Mouse (Mus musculus) left cerebral cortex, adult 2 months (tissue): Measurements from ENCODE around the gene 1700086D15Rik. TPM values are rescaled to one million over a fixed set of nuclear protein-coding genes. Genes with fewer than 3 reads are reported as not detected.

Source experiments
- DNase-seq, 2 experiments: peaks; one replicate each; pipeline ENCODE4 v3.0.0; 2021 to 2022; ENCODE audit warnings: low spot score in 2 of 2, mixed read lengths in 1 of 2; ENCODE audit errors: extremely low spot score in 1 of 2
- H3K27ac ChIP-seq: fragments of 200-600 bp; 2 replicates; pipeline ENCODE4 v1.8.1; 2022
- H3K4me3 ChIP-seq: fragments of 200-600 bp; 2 replicates; pipeline ENCODE4 v1.8.1; 2022
- CTCF ChIP-seq: fragments of 200-600 bp; IDR thresholded peaks from 2 replicates; pipeline ENCODE4 v1.8.1; 2022; ENCODE audit warnings: antibody characterized with exemption, mild to moderate bottlenecking, moderate library complexity
- intact Hi-C: fragments of 180-260 bp; cut with DNase I; formaldehyde crosslinking; loops from one replicate; pipeline ENCODE4 v1.15.1; 2025
- total RNA-seq, 2 experiments: library from RNA; stranded (reverse); gene quantifications; 2 replicates each; pipeline ENCODE4 v1.2.3; 2021

1700086D15Rik gene
- total RNA-seq, 2 experiments from 2014 or later, result 3.5 to 4.0 TPM

- no peak overlapping the region; the same call in 1 of the 2 replicates for H3K27ac ChIP-seq
- DNase-seq, result no peak
- no peak overlapping the region for H3K4me3 ChIP-seq
- no peak for TF ChIP-seq CTCF
- intact Hi-C loops, result no loop called here
These were observed 26.0 kb downstream of the 1700086D15Rik start for GRCm38 (mm10) chr11:65133661-65134060.

- no peak for DNase-seq
- Histone ChIP-seq H3K27ac (no peak overlapping the region), H3K4me3 (no peak overlapping the region)
- intact Hi-C loops, result loop anchor here (5.0 kb wide), 1 partner anchor 42 kb away; no protein-coding TSS in a partner anchor
- TF ChIP-seq CTCF, result peak; percentile 55
These were observed 30.6 kb downstream of the 1700086D15Rik start for GRCm38 (mm10) chr11:65129110-65129509.

- DNase-seq, result no peak
- TF ChIP-seq CTCF, result no peak
- no peak overlapping the region for H3K27ac ChIP-seq
- intact Hi-C loops, result loop anchor here (5.0 kb wide), 1 partner anchor 41 kb away; no protein-coding TSS in a partner anchor
- no peak overlapping the region for H3K4me3 ChIP-seq
These were observed 31.0 kb downstream of the 1700086D15Rik start for GRCm38 (mm10) chr11:65128666-65129065.

GRCm38 (mm10) chr11:65126566-65126965, 33.1 kb downstream of the 1700086D15Rik start:
- H3K27ac ChIP-seq, result peak overlapping the region; percentile 16; the same call in 1 of the 2 replicates
- DNase-seq, result peak; percentile 35 to 46
- no peak overlapping the region for H3K4me3 ChIP-seq
- intact Hi-C loops, result loop anchor here (5.0 kb wide), 1 partner anchor 39 kb away; no protein-coding TSS in a partner anchor
- no peak for TF ChIP-seq CTCF

- Histone ChIP-seq H3K4me3 (no peak overlapping the region), H3K27ac (no peak overlapping the region)
- no peak for TF ChIP-seq CTCF
- DNase-seq, result peak in 1 of 2 experiments; percentile 51
- intact Hi-C loops, result loop anchor here (5.0 kb wide), 1 partner anchor 38 kb away; no protein-coding TSS in a partner anchor
These were observed 34.7 kb downstream of the 1700086D15Rik start for GRCm38 (mm10) chr11:65124913-65125418.

- intact Hi-C loops, result no loop called here
- Histone ChIP-seq H3K4me3 (no peak overlapping the region), H3K27ac (no peak overlapping the region)
- DNase-seq, result no peak
- no peak for TF ChIP-seq CTCF
These were observed 39.4 kb downstream of the 1700086D15Rik start for GRCm38 (mm10) chr11:65120276-65120675.

GRCm38 (mm10) chr11:65115811-65116210, 43.9 kb downstream of the 1700086D15Rik start:
- TF ChIP-seq CTCF, result no peak
- no peak overlapping the region for H3K4me3 ChIP-seq
- intact Hi-C loops, result no loop called here
- no peak for DNase-seq
- H3K27ac ChIP-seq, result no peak overlapping the region

- no peak for TF ChIP-seq CTCF
- Histone ChIP-seq H3K27ac (no peak overlapping the region), H3K4me3 (no peak overlapping the region)
- no peak for DNase-seq
- intact Hi-C loops, result no loop called here
These were observed 47.6 kb downstream of the 1700086D15Rik start for GRCm38 (mm10) chr11:65112086-65112485.

- DNase-seq, result no peak
- intact Hi-C loops, result no loop called here
- TF ChIP-seq CTCF, result no peak
- no peak overlapping the region for H3K4me3 ChIP-seq
- H3K27ac ChIP-seq, result no peak overlapping the region
These were observed 48.0 kb downstream of the 1700086D15Rik start for GRCm38 (mm10) chr11:65111651-65112050.

- TF ChIP-seq CTCF, result no peak
- intact Hi-C loops, result no loop called here
- H3K27ac ChIP-seq, result no peak overlapping the region
- DNase-seq, result no peak
- no peak overlapping the region for H3K4me3 ChIP-seq
These were observed 49.6 kb downstream of the 1700086D15Rik start for GRCm38 (mm10) chr11:65110058-65110457.

GRCm38 (mm10) chr11:65107734-65108171, 51.9 kb downstream of the 1700086D15Rik start:
- no peak for TF ChIP-seq CTCF
- Histone ChIP-seq H3K27ac (peak overlapping the region; percentile 55), H3K4me3 (no peak overlapping the region)
- DNase-seq, result no peak
- intact Hi-C loops, result no loop called here

GRCm38 (mm10) chr11:65107151-65107550, 52.5 kb downstream of the 1700086D15Rik start:
- no peak for TF ChIP-seq CTCF
- Histone ChIP-seq H3K4me3 (no peak overlapping the region), H3K27ac (peak overlapping the region; percentile 19; the same call in 1 of the 2 replicates)
- no peak for DNase-seq
- intact Hi-C loops, result no loop called here

- intact Hi-C loops, result no loop called here
- Histone ChIP-seq H3K27ac (no peak overlapping the region), H3K4me3 (no peak overlapping the region)
- TF ChIP-seq CTCF, result no peak
- no peak for DNase-seq
These were observed 55.6 kb downstream of the 1700086D15Rik start for GRCm38 (mm10) chr11:65104076-65104475.

Other genes with a start within 250 kb of the 1700086D15Rik start
- gene Elac2, start 180.9 kb downstream of the 1700086D15Rik start, total RNA-seq, result 10 to 100 TPM; 27.1 to 29.0 TPM
- gene Arhgap44, start 3.1 kb upstream of the 1700086D15Rik start, total RNA-seq, result 100 to 1,000 TPM; 137 to 142 TPM
- under 1 TPM; 0.26 to 0.36 TPM for gene Myocd, start 110.1 kb upstream of the 1700086D15Rik start, total RNA-seq